Mouse (Mus musculus): ENCODE measurements around the gene Fcgr4. TPM values are rescaled to one million over a fixed set of nuclear protein-coding genes. Genes with fewer than 3 reads are reported as not detected.
A peak's percentile ranks its signal among the peaks of the same experiment; 100 is the strongest.

Fcgr4 gene
- polyA plus RNA-seq, 1 experiment = 1.0 TPM

DNA sequence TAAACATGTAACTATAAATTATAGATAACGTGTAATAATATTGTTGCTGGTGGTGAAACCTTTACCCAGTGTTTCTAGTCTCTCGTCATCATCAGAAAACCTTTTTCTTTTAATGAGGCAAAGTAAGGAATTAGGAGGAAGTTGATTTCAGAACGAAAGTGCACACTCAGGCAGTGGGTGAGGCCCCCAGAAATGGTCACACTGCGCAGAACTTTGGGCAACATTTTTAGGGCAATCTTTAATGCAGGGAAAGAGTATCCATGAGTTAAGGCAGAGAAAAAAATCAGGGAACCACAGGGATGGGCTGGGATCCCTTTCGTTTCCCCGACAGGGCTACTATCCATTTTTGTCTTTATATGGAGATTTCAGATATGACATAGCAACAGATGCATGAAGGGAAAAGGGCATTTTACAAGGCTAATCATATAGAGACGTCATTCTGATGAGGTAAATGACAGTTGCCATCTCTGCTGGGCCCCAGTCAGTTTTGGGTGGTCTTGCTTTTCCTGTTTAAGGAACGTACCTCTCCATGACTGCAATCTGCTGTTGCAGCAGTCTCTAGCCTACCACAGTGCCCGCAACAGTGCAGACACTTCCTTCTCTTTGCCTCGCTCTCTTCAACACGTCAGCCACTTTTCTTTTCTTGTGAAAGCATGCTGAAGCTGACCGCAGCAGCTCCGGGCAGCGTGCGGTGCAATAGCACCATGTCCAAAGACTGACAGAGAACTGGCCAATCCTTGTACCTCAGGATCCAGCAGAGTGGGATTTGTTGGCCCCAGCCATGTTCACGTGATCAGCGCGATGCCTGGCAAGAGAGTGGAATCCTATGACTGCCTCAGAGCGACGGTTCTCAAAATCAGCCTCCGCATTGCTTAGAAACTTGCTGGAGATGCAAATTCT is 20.7 kb upstream of the Fcgr4 start:
- Histone ChIP-seq H3K79me3 (ENCODE audit: low read depth) (no peaks in the 10 kb centered on the region), H3K79me2 (ENCODE audit: control insufficient read depth, insufficient read depth) (no peaks in the 10 kb centered on the region), H3K4me3 (ENCODE audit: insufficient read depth, poor library complexity, severe bottlenecking) (no peak overlapping the region), H3ac (ENCODE audit: control insufficient read depth, insufficient read length, low read depth) (no peak overlapping the region), H3K36me3 (ENCODE audit: control insufficient read depth, insufficient read depth) (no peaks in the 10 kb centered on the region), H3K27me3 (ENCODE audit: control insufficient read depth, insufficient read depth, insufficient read length) (no peaks in the 10 kb centered on the region)
- TF ChIP-seq USF1 (IDR thresholded peaks at IDR 0.05; ENCODE audit: low read depth) (peak; percentile 50), MYOD1 (IDR thresholded peaks at IDR 0.05; ENCODE audit: control insufficient read depth, insufficient read length, low read depth) (no peak), MYOG (IDR thresholded peaks at IDR 0.05; ENCODE audit: control insufficient read depth, extremely low read depth, insufficient read length) (no peak)

- H3K4me3 ChIP-seq (ENCODE audit: insufficient read depth, poor library complexity, severe bottlenecking) = no peak overlapping the region
- TF ChIP-seq MYOD1 (IDR thresholded peaks at IDR 0.05; ENCODE audit: control insufficient read depth, insufficient read length, low read depth) = no peak
- no peak for TF ChIP-seq MAX (IDR thresholded peaks at IDR 0.05)
- no peak for TF ChIP-seq MYOG (IDR thresholded peaks at IDR 0.05; ENCODE audit: control insufficient read depth, extremely low read depth, insufficient read length)
- no peak for TF ChIP-seq USF1 (IDR thresholded peaks at IDR 0.05; ENCODE audit: low read depth)
- no peak for TF ChIP-seq CEBPB (IDR thresholded peaks at IDR 0.05; ENCODE audit: low read depth)
- TF ChIP-seq CTCF (IDR thresholded peaks at IDR 0.05; ENCODE audit: control insufficient read depth, insufficient read depth, insufficient read length) = no peak
- no peak for TF ChIP-seq FOSL1 (IDR thresholded peaks at IDR 0.05; ENCODE audit: insufficient read depth, low read length, poor library complexity, severe bottlenecking)
- H3ac ChIP-seq (ENCODE audit: control insufficient read depth, insufficient read length, low read depth) = no peak overlapping the region
- no peaks in the 10 kb centered on the region for H3K36me3 ChIP-seq (ENCODE audit: control insufficient read depth, insufficient read depth)
- no peaks in the 10 kb centered on the region for H3K27me3 ChIP-seq (ENCODE audit: control insufficient read depth, insufficient read depth, insufficient read length)
- no peaks in the 10 kb centered on the region for H3K79me3 ChIP-seq (ENCODE audit: low read depth)
- no peaks in the 10 kb centered on the region for H3K79me2 ChIP-seq (ENCODE audit: control insufficient read depth, insufficient read depth)
These were observed 18.9 kb upstream of the Fcgr4 start for GRCm38 (mm10) chr1:170999811-171000210.

GRCm38 (mm10) chr1:171005081-171005480 is 13.6 kb upstream of the Fcgr4 start:
- no peaks in the 10 kb centered on the region for H3K36me3 ChIP-seq (ENCODE audit: control insufficient read depth, insufficient read depth)
- no peak for TF ChIP-seq MYOG (IDR thresholded peaks at IDR 0.05; ENCODE audit: control insufficient read depth, extremely low read depth, insufficient read length)
- no peak for TF ChIP-seq MYOD1 (IDR thresholded peaks at IDR 0.05; ENCODE audit: control insufficient read depth, insufficient read length, low read depth)
- no peak for TF ChIP-seq CEBPB (IDR thresholded peaks at IDR 0.05; ENCODE audit: low read depth)
- TF ChIP-seq MAX (IDR thresholded peaks at IDR 0.05) = no peak
- TF ChIP-seq USF1 (IDR thresholded peaks at IDR 0.05; ENCODE audit: low read depth) = no peak
- no peak for TF ChIP-seq CTCF (IDR thresholded peaks at IDR 0.05; ENCODE audit: control insufficient read depth, insufficient read depth, insufficient read length)
- TF ChIP-seq FOSL1 (IDR thresholded peaks at IDR 0.05; ENCODE audit: insufficient read depth, low read length, poor library complexity, severe bottlenecking) = no peak
- no peaks in the 10 kb centered on the region for H3K79me3 ChIP-seq (ENCODE audit: low read depth)
- no peaks in the 10 kb centered on the region for H3K79me2 ChIP-seq (ENCODE audit: control insufficient read depth, insufficient read depth)
- H3K27me3 ChIP-seq (ENCODE audit: control insufficient read depth, insufficient read depth, insufficient read length) = no peaks in the 10 kb centered on the region
- H3K4me3 ChIP-seq (ENCODE audit: insufficient read depth, poor library complexity, severe bottlenecking) = no peak overlapping the region
- no peak overlapping the region for H3ac ChIP-seq (ENCODE audit: control insufficient read depth, insufficient read length, low read depth)

GRCm38 (mm10) chr1:171005586-171005985 is 13.1 kb upstream of the Fcgr4 start:
- Histone ChIP-seq H3K79me3 (ENCODE audit: low read depth) (no peaks in the 10 kb centered on the region), H3K27me3 (ENCODE audit: control insufficient read depth, insufficient read depth, insufficient read length) (no peaks in the 10 kb centered on the region), H3K79me2 (ENCODE audit: control insufficient read depth, insufficient read depth) (no peaks in the 10 kb centered on the region), H3ac (ENCODE audit: control insufficient read depth, insufficient read length, low read depth) (no peak overlapping the region), H3K4me3 (ENCODE audit: insufficient read depth, poor library complexity, severe bottlenecking) (no peak overlapping the region), H3K36me3 (ENCODE audit: control insufficient read depth, insufficient read depth) (no peaks in the 10 kb centered on the region)
- no peak for TF ChIP-seq CTCF (IDR thresholded peaks at IDR 0.05; ENCODE audit: control insufficient read depth, insufficient read depth, insufficient read length)
- no peak for TF ChIP-seq MYOD1 (IDR thresholded peaks at IDR 0.05; ENCODE audit: control insufficient read depth, insufficient read length, low read depth)
- TF ChIP-seq USF1 (IDR thresholded peaks at IDR 0.05; ENCODE audit: low read depth) = no peak
- no peak for TF ChIP-seq MAX (IDR thresholded peaks at IDR 0.05)

DNA sequence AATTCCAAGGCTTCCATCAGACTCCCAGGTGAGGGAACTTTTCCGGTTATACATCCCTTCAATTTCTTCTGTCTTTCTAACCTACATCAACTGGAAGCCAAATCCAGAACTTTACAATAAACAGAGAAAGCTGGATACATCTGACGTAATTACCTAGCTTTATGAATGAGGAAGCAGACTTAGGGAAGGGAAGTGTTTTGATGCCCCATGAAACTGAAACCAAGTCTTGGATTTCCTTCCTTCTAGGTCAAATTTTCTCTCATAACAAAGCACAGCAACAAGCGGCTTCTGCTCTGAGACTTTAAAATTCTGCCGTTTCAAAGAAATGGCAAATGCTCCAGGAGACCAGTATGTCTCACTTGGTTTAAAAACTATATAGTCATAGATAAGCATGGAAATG is 12.4 kb upstream of the Fcgr4 start:
- no peak for TF ChIP-seq MYOD1 (IDR thresholded peaks at IDR 0.05; ENCODE audit: control insufficient read depth, insufficient read length, low read depth)
- no peak for TF ChIP-seq MAX (IDR thresholded peaks at IDR 0.05)
- TF ChIP-seq CEBPB (IDR thresholded peaks at IDR 0.05; ENCODE audit: low read depth) = no peak
- TF ChIP-seq FOSL1 (IDR thresholded peaks at IDR 0.05; ENCODE audit: insufficient read depth, low read length, poor library complexity, severe bottlenecking) = no peak
- TF ChIP-seq CTCF (IDR thresholded peaks at IDR 0.05; ENCODE audit: control insufficient read depth, insufficient read depth, insufficient read length) = no peak
- TF ChIP-seq MYOG (IDR thresholded peaks at IDR 0.05; ENCODE audit: control insufficient read depth, extremely low read depth, insufficient read length) = no peak
- TF ChIP-seq USF1 (IDR thresholded peaks at IDR 0.05; ENCODE audit: low read depth) = no peak
- Histone ChIP-seq H3K36me3 (ENCODE audit: control insufficient read depth, insufficient read depth) (no peaks in the 10 kb centered on the region), H3K27me3 (ENCODE audit: control insufficient read depth, insufficient read depth, insufficient read length) (no peaks in the 10 kb centered on the region), H3K4me3 (ENCODE audit: insufficient read depth, poor library complexity, severe bottlenecking) (no peak overlapping the region), H3ac (ENCODE audit: control insufficient read depth, insufficient read length, low read depth) (no peak overlapping the region), H3K79me2 (ENCODE audit: control insufficient read depth, insufficient read depth) (no peaks in the 10 kb centered on the region), H3K79me3 (ENCODE audit: low read depth) (no peaks in the 10 kb centered on the region)

DNA sequence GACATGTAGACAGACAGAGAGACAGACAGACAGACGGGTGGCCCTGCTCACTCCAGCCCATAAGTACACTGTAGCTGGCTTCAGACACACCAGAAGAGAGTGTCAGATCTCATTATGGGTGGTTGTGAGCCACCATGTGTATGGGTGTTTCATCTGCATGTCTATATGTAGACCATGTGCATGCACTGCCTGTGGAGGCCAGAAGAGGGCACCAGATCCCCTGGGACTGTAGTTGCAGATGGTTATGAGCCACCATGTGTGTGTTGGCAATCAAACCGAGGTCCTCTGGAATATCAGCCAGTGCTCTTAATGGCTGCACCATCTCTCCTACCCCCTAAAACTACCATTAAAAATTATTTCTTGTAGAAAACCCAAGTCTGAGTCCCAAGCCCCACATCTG is 11.8 kb upstream of the Fcgr4 start:
- H3ac ChIP-seq (ENCODE audit: control insufficient read depth, insufficient read length, low read depth) = no peak overlapping the region
- H3K79me2 ChIP-seq (ENCODE audit: control insufficient read depth, insufficient read depth) = no peaks in the 10 kb centered on the region
- no peak overlapping the region for H3K4me3 ChIP-seq (ENCODE audit: insufficient read depth, poor library complexity, severe bottlenecking)
- TF ChIP-seq CTCF (IDR thresholded peaks at IDR 0.05; ENCODE audit: control insufficient read depth, insufficient read depth, insufficient read length) = no peak
- TF ChIP-seq CEBPB (IDR thresholded peaks at IDR 0.05; ENCODE audit: low read depth) = no peak
- TF ChIP-seq USF1 (IDR thresholded peaks at IDR 0.05; ENCODE audit: low read depth) = no peak
- TF ChIP-seq MAX (IDR thresholded peaks at IDR 0.05) = no peak
- no peak for TF ChIP-seq MYOD1 (IDR thresholded peaks at IDR 0.05; ENCODE audit: control insufficient read depth, insufficient read length, low read depth)
- TF ChIP-seq MYOG (IDR thresholded peaks at IDR 0.05; ENCODE audit: control insufficient read depth, extremely low read depth, insufficient read length) = no peak
- TF ChIP-seq FOSL1 (IDR thresholded peaks at IDR 0.05; ENCODE audit: insufficient read depth, low read length, poor library complexity, severe bottlenecking) = no peak
- no peaks in the 10 kb centered on the region for H3K36me3 ChIP-seq (ENCODE audit: control insufficient read depth, insufficient read depth)
- H3K79me3 ChIP-seq (ENCODE audit: low read depth) = no peaks in the 10 kb centered on the region
- H3K27me3 ChIP-seq (ENCODE audit: control insufficient read depth, insufficient read depth, insufficient read length) = no peaks in the 10 kb centered on the region

All from C2C12 (cell line).